Mouse (Mus musculus): Measurements from ENCODE around the gene Tnrc18.
A peak's percentile ranks its signal among the peaks of the same experiment; 100 is the strongest.

Tnrc18 gene

DNA sequence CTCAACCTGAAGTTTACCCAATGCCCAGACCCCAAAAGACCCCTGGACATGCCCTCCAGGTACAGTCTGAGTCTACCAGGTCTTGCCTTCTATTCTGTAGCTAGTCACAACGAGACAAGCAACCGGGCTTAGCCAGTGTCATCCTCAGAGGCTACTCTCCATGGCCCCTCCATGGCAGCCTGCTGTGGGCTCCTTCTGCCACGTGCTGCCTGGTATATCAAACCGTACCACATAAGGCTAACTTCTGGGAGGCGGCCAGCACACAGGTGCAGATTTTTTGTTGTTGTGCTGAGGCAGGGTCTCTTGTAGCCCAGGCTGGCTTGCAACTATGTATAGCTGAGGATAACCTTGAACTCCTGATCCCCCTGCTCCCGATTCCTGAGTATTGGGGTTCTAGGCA is 101.4 kb downstream of the Tnrc18 start:
- DNase-seq, result no peak

DNA sequence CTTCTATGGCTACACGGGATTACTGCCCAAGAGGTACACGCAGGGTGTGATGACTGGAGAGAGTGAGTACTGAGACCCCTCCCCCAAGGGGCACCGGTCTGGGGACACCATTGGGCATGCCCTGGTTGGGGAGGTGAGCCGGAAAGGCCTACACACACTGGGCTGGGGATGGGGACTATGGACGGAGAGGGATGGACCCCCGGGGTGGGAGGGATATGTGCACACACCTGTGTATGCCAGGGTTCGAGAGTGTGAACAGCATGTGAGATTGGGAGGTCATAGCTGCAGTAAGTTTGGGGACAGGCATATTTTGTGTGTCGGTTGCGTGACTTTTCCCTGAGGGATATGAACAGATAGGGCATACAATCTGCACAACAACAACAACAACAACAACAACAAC is 102.4 kb downstream of the Tnrc18 start:
- DNase-seq, result no peak

DNA sequence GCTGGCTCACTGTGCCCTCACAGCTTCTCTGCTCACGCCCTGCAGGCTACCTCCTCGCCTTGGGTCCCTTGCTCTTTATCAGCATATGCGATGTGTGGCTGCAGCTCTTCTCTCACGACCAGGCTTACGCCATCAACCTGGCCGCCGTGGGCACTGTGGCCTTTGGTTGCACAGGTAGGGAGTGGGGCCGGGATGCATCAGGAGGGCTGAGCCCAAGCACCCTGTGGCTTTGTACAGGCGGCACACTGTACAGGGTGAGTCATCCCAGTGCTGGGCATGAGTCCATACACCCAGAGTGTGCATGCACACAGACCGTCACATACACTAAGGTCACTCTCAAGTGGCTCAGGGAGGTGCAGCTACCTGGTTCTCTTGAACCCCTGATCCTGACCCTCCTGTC is 103.5 kb downstream of the Tnrc18 start:
- no peak for DNase-seq

DNA sequence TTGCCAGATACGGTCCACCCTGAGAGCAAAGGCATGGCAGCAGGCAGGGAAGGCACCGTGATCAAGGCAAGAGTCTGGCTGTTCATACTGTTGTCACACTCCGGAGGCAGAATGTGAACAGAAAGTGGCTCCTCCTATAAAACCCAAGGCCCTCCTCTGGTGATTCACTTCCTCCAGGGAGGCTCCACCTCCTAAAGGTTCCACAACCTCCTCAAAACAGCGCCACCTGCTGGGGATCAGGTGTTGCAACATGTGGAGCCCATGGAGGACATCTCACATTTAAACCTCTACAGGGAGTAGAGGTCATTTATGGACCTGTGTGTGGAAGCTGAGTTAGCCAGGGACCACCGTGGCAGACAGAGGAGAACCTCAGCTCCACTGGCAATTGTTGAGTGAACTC is 105.1 kb downstream of the Tnrc18 start:
- DNase-seq, result peak; percentile 11

- DNase-seq, result no peak
Measured at GRCm38 (mm10) chr5:142709436-142709835, 108.0 kb downstream of the Tnrc18 start.

DNA sequence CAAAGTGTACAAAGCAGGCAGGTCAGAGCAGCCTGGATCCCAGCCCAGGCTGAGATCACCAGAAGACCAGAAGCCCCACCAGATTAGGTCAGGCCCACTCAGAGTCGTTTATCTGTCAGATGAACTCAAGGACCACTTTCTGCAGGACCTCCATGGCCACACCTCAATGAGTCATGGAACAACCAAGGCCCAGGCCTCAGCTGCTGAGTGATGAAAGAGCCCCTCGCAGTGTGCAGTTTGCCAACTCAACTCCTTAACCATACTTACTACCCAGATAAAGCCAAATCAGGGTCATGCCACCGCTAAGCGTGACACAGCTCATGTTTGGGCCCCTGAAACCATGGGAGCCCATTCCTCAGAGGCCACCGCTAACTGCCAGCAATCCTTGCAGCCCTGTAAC is 109.8 kb downstream of the Tnrc18 start:
- DNase-seq, result no peak

DNA sequence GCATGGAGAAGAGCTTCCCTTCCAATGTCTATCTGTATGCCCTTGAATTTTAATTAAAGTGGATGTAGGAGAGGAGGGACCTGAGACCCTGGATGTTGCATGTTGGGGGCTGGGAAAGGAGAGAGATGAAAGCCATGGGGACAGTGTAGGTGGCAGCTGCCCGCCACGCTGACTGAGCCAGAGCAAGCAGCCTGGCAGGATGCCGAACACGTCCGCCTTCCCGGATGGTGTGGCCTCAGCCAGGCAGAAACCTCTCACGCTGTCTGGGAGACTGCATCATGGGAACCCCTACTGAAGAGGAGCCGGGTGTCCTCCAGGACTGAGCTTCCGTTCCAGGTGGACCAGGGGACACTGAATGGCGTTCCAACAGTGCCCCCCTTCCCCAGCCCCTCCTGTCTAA is 113.9 kb downstream of the Tnrc18 start:
- no peak for DNase-seq

- DNase-seq, result no peak
Measured at GRCm38 (mm10) chr5:142702511-142703138, 114.8 kb downstream of the Tnrc18 start.

DNA sequence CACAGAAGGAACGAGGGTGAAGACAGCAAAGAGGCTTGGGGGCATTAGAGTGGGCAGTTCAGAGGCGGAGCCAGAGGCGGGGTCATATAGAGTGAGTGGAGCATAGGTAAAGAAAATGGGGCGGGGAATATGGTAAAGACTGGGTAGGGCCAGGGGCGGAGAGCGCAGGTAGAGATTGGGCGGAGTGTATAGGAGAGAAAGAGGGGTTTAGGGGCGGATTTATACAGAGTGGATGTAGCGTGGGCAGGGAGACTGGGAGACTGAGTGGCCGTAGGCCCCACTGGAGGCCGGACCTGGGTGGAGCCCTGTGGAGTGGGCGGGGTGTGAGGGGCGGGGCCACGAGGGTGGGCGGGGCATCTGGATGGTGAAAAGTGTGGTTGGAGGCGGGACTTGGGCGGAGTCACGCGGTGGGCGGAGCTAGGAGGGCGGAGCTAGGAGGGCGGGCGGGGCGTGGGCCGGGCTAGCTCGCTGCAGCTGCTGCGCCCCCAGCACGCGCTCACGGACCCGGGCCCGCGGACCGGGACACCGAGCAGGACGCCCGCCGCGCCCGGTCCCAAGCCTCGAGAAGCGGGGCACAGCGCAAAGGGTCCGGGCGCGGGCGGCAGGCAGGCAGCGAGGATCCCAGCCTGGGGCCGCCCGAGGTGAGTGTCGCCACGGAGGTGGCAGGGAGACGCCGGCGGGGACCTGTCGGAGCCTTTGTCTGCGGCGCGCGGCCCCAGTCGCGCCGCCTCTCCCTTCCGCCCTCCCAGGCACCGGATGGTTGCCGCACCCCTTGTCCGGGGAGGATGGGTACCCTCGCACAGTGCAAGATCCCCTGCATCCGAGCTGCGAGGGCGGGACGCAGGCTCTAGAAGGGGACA is 115.6 kb downstream of the Tnrc18 start:
- peak; percentile 67 for DNase-seq

- DNase-seq, result peak; percentile 57
Measured at GRCm38 (mm10) chr5:142700842-142701589, 116.4 kb downstream of the Tnrc18 start.

GRCm38 (mm10) chr5:142697742-142698141 is 119.7 kb downstream of the Tnrc18 start:
- DNase-seq, result no peak

DNA sequence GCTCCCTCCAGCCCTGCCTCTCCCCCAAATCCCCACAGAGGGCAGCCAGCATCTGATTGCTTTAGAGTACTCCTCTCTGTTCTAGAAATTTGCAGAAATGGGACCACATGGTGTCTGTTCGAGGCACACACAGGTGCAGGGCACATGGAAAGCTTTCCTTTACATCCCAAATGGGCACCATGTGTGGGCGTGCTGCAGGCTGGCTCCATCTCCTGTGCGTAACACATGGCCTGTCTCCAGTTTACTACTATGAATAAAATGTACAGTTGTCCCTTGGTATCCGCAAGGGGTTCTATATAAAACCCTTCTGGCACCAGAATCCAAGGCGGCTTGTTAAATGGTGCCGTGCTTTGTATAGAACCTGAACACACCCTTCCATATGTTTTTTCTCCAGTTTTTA is 120.6 kb downstream of the Tnrc18 start:
- DNase-seq, result no peak

DNA sequence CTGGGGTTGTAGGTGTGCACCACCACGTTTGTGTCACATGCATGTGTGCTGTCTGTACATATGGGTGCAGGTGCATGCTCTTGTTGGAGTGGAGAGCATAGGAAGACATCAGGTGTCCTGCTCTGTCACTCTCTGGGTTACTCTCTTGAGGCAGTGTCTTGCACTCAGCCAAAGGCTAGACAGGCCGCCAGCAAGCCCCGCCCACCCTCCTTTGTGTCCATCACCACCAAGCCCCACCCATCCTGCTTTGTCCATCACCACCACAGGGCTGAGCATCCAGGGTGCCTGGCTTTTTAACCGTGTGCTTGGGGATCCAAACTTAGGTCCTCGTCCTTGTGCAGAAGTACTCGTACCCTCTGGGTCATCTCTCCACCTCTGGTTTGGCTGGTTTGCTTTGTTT is 121.2 kb downstream of the Tnrc18 start:
- no peak for DNase-seq

DNA sequence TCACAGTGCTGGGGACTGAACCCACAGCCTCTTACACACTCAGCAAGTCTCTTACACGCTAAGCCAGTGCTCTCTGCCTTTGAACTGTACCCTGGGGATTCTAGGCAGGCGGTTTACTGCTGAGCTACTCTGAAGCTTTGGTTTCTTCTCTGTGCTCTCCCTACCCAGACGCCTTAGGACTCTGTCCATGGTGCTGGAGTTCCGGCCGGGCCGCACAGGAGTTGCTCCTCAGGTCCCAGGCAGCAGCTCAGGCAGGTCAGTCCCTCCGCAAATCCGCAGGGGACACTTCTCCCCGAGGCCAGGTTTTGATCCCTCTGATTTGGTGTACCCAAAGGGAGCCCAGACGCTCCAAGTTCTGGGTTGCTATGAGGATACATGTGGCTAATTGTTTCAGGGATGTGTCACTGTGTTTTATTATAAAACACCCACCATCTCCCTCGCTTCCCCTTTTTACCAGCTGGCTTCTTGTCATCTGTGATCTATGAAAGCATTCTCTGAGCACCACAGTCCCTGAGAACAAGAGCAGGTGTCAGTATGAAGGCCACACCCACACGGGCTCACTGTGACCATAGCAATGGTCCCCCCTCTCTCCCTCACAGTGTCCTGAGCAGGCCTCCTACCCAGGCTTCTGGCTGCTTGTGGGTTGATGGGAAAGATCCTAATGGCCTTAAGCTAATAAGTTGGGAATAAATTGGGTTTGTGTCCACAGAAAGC is 122.7 kb downstream of the Tnrc18 start:
- DNase-seq, result peak; percentile 86

- DNase-seq, result no peak
Measured at GRCm38 (mm10) chr5:142693738-142694430, 123.6 kb downstream of the Tnrc18 start.

- DNase-seq, result no peak
Measured at GRCm38 (mm10) chr5:142692971-142693737, 124.3 kb downstream of the Tnrc18 start.

- no peak for DNase-seq
Measured at GRCm38 (mm10) chr5:142692248-142692647, 125.2 kb downstream of the Tnrc18 start, which contains the start of gene Slc29a4. Slc29a4 (plus strand) TSS chr5:142692512.

GRCm38 (mm10) chr5:142690343-142690742 is 127.1 kb downstream of the Tnrc18 start:
- no peak for DNase-seq

GRCm38 (mm10) chr5:142688866-142689265 is 128.6 kb downstream of the Tnrc18 start:
- DNase-seq, result no peak

- no peak for DNase-seq
Measured at GRCm38 (mm10) chr5:142682529-142682928, 134.9 kb downstream of the Tnrc18 start.

GRCm38 (mm10) chr5:142681911-142682310 is 135.6 kb downstream of the Tnrc18 start:
- DNase-seq, result no peak
